Mouse (Mus musculus) heart, adult 9 months (tissue): ENCODE results near the gene Fgf22.
A peak's percentile ranks its signal among the peaks of the same experiment; 100 is the strongest.
"Not testable (repeated sequence)": the region's sequence is repeated elsewhere in the genome, so short reads cannot be mapped to it uniquely, and the experiment has no call there.

Source experiments
- DNase-seq, 2 experiments: peaks; one replicate each; pipeline ENCODE4 v3.0.0; 2022; ENCODE audit warnings: low spot score in 2 of 2

The Fgf22 gene

DNA sequence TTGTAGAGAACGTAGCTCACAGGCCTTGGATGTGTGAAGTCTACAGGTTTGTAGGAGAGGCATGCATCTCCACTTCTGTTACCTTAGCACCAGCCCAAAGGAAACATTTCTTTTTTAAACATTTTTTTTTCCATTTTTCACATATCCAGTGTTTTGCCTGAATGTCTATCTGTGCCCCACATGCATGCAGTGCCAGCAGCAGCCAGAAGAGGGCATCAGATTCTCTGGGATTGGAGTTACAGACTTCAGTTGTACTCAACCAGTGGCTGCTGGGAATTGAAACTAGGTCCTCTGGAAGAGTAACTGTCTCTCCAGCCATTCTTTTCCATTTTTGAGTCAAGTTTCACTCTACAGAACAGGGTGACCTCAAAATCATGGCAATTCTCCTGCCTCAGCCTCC, 22.4 kb upstream of the Fgf22 start:
- DNase-seq, result no peak

DNA sequence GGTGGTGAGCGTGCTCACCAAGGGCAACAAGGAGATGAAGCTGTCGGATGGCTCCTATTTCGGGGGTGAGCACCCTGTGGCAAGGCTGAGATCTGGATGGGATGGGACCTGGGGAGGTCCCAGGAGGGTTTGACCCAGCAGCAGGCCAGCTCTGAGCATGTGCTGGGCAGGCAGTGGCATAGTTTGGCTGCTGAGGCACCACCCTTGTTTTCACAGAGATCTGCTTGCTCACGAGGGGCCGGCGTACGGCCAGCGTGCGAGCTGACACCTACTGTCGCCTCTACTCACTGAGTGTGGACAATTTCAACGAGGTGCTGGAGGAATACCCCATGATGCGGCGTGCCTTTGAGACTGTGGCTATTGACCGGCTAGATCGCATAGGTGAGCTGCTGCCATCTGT, 21.0 kb upstream of the Fgf22 start:
- no peak for DNase-seq

DNA sequence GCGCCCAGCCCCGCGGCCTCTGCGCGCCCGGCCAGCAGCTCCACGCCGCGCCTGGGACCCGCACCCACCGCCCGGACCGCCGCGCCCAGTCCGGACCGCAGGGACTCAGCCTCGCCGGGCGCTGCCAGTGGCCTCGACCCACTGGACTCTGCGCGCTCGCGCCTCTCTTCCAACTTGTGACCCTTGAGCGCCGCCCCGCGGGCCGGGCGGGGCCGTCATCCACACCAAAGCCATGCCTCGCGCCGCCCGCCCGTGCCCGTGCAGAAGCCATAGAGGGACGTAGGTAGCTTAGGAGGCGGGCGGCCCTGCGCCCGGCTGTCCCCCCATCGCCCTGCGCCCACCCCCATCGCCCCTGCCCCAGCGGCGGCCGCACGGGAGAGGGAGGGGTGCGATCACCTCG, 19.5 kb upstream of the Fgf22 start:
- DNase-seq, result no peak

DNA sequence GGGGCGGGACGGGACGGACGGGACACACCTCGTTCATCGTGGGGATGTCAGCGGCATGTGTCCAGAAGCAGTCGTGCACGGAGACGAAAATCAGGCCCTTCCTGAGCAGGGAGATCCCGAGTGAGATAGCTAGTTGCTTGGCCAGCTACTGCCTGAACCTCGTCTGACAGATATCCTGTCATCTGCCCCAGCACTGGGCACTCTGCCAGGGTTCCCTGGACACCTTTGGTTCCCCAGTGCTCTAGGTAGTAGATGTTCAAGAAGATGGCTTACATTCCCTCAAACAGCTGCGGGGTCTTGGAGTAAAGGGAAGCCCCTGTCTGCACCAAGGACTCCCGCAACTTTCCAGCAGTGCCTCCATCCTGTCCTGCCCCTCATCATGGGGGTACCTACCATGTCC, 18.2 kb upstream of the Fgf22 start:
- no peak for DNase-seq

DNA sequence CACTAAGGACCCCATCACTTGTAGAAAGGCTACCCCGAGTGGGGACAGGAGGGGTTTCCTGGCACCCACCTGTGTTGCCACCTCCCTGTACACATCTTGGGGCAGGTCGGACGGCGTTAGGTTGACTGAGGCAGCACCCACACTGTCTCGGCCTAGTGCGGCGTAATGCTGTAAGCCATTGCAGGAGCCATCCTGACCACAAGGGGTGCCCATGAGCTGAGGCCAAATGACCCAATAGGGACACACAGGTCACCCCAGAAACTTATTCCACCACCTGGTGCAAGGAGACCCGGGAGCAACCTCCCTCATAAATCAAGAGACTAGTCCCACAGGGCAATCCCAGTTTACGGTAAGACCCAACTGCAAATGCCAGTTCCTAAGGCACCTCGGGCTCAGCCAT, 16.6 kb upstream of the Fgf22 start:
- no peak for DNase-seq

DNA sequence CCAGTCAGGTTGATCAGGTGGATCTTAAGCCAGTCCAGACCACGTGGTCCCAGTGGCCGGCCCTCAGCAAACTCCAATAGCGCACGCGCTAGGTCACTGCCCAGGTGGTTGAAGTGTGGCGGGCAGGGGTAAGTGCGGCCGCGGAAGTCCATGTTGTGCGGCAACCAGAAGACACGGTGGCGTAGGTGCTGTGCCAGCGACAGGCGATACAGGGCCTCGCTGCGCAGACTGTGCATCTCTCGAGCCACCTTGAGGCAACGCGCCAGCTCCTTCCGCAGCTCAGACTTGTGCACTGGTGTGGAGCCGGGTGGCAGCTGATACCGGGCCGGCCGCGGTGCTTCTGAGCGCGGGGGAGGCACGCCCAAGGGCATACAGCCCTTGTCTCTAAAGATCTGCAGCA, 15.6 kb upstream of the Fgf22 start:
- no peak for DNase-seq

DNA sequence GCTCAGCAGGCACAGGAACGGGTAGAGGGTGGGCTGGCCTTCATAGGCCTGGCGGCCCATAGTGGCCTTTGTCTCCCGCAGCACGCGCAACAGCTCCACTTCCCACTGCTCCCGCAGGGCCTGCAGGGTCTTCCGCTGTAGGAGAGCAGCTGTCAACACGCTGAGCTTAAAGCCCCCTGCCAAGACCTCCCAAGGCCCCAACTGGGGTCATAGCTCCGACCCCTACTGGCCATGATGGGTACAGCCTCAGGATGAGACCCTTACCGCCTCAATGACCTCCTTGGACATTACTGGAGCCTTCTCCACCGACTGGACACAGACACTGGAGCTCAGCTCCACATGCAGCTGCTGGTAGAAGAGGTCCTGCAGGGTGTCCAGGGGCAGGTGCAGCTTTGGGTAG, 14.0 kb upstream of the Fgf22 start:
- no peak for DNase-seq

DNA sequence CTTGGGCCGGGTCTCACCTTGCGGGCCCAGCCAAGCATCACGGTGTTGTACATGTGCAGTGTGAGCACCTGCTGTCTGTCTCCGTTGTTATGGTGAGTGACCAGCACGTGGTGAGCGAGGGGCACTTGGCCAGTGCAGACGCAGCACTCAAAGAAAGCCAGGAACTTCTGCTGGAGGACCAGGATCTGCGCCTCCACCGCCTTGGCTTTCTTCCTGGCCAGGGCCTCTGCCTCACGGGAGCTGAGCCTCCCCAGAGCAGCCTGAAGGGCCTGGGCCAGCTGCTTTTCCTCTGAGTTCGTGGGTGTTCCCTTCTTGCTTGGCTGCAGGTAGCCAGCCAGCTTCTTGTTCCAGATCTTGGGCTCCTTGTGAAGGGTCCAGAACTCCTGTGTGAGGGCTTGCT, 11.7 kb upstream of the Fgf22 start:
- no peak for DNase-seq

DNA sequence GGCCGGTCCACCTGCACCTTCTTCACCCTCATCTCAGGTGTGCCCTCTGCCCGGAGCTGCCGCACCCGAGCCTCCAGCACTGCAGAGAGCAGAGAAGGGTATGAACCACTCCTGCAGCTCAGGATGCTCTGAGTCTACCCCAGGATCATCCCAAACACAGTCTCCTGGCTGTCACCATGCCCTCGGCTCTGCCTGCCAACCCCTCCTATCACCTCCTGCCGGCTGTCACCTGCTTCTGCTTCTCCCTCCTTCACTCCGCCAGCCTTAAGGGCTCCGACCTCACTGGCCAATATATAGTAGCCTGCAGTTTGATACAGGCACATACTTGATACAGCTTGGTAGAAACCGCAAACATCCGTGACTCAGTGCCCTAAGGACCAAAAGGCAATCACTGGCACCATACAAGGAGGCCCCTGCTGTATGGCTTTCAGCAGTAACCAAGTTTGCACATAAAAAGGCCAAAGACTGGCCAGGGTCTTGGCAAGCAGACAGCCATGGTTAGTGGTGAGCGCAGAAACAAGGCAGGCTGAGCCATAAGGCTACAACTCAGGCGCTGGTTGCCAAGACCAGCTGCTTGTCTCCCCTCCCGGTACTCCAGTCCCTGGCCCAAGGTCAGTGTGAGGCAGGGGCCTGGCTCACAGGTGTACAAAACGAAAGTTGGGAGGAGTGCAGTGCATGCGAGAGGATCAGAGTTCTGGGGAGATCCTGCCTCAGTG, 11.1 kb upstream of the Fgf22 start:
- no peak for DNase-seq

DNA sequence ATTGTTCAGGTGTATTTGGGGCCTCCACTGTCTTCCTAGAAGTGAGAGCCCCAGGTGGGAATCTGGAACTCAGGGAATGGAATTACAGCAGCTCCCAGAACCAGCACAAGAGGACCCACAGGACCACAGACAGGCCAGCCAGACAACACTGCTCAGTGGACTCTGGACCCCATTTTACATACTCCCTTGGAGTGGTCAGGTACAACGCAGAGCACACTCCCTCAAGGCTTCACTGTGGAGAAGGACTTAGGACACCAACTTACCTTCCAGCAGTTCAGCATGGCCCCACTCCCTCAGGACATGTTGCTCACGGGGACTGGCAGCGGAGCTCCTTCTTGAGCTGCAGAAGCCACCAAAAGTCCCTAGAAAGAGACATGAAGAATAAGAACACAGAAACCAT, 9.5 kb upstream of the Fgf22 start:
- DNase-seq, result no peak

DNA sequence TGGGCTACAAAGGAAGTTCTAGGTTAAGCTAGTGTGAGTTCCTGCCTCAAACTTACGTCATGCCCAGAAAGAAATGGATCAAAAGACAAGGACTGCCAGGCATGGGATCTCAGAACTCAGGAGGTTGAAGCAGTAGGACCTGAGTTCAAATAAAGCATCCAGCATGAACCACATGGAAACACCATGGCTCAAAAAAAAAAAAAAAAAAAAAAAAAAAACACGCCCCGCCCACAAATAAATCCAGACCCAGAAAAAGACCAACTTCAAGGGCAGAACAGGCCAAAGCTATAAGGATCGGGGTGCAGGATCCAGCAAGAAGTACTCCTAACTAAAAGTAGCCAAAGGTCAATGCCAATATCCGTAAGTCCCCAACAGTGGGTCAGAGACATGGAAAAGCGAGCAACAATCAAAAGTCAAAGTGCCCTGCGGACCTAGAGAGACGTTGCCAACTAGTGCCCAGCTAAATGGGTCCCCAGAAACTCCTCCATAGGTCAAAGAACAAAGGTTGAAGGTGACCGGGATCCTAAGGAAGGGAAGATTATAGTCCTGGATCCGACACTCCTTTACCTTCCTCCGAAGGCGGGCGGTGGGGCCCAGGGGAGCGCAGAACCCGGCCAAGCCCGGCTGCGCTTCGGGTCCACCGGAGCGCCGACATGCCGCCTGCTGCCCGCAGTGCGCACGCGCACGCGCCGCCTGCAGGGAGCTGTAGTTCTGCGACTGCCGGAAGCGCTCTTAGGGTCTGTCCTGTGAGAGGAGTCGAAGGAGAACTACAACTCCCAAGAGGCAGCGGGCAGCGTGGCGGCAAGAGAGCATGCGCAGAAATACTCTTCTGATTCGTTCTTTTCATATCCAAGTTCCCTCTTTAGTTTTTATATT, 8.7 kb upstream of the Fgf22 start, which contains the start of gene Polrmt:
Gene Polrmt, minus strand, starts transcription at position 684 of the 876 bp plus-strand sequence.
- peak; percentile 97 to 98 for DNase-seq

DNA sequence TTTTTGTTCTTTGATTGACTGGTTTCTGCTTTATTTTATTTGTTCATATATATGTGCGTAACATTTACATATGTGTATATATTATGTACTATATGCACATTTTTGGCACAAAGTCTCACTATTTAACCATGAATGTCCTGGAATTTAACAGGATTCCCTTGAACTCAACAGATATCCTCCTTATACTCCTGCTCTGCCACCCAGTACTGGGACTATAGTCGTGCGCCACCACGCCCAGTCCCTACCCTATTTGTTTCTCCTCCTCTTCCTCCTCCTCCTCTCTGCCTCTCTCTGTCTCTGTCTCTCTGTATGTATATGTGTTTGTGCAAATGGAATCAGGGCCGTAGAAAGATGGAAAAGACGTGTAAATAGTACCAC, 8.1 kb upstream of the Fgf22 start:
- no peak for DNase-seq

DNA sequence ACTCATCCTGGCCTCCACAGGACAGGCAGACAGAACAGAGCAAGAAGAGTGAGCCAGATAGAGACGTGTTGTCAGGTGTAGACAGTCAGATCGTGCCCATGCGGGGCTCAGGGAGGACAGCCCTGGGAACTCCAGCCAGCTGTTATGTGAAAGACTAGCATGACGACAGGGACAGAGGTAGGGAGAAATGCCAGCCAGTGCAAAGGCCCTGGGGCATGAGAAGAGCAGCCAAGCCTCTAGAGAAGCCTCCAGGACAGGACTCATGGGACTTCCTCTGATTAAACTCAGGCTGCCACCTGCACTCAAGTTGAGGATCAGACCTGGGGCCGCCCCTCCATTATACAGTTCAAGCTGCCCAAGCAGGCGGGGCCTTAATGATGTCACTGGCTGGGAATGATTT, 6.4 kb upstream of the Fgf22 start:
- no peak for DNase-seq

DNA sequence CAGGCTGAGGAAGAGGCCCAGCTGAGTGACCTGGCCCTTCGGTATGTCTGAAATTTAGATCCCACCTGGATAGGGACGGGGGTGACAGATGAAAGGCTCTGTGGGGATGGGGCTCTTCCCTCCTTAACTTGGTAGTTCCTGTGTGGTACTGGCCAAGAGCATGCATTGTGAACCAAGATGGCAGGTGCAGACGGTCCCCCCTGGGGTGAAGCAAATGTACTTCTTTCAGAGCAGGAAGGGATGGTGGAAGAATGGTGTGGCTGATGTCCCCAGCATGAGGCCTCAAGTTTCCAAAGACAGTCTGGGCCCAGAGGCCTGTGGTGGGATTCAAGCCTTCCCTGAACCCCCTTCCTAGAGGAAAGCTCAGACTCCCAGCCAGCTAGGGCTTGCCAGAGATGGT, 978 bp downstream of the Fgf22 start:
- DNase-seq, result no peak

DNA sequence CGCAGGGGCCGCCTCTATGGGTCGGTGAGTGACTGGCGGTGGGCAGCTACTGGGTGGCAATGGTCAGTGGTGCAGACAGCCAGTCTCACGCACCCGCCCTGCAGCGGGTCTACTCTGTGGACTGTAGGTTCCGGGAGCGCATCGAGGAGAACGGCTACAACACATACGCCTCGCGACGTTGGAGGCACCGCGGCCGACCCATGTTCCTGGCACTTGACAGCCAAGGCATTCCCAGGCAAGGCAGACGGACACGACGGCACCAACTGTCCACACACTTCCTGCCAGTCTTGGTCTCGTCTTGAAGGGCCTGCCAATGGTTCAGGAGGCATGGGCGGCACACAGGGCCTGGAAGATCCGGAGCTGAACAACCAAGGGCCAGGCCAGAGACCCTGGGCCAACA, 1.8 kb downstream of the Fgf22 start:
- DNase-seq, result no peak

DNA sequence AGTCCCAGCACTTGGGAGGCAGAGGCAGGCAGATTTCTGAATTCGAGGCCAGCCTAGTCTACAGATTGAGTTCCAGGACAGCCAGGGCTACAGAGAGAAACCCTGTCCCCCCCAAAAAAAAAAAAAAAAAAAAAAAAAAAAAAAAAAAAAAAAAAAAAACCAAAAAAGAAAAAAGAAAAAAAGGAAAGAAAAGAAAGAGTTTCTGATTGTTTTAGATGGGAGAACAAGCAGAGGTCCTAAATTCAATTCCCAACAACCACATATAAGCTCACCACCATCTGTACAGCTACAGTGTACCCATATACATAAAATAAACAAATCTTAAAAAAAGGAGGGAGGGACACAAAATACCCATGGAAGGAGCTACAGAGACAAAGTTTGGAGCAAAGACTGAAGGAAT, 4.8 kb downstream of the Fgf22 start:
- DNase-seq, result not testable (repeated sequence)

DNA sequence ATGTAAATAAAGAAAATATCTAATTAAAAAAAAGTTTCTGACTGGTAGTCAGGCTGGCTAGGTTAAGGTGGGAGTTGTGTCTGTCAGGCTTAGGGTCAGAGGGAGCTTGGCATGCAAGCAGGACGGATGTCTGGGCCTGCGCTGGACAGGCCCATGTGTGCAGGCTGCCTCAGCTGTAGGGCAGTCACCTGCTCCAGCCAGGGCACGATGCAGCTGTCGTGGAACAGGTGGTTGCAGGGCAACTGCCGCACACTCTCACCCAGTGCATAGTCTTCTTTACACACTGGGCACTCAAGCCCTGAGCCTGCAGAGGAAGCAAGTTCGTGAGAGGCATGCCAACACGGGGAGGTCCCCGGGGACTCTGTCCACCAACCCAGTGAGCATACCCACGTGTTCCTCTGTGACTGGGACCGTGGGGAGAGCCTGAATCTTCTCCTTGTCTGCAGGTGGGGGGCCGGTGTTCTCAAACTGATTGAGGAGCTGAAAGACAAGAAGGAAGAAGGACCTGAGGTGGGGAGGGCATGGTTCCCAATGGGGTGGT, 5.8 kb downstream of the Fgf22 start:
- DNase-seq, result no peak

DNA sequence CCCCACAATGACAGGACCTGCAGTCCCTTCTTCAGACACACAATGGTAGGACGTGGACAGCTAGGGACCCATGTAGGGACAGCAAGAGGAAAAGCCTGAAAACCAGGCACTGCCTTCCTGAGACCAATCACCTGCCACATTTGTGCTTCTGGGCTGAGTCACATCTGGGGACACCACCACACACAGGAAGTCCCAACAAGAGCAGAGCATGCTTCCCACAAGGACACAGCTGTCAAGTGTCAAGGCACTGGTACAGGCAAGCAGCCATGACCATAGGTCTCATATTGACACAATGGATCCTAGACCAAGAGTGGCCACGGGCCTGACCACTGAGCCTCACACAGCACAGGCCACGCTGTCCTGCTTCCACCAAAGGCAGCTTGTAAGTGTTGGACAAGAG, 8.0 kb downstream of the Fgf22 start:
- no peak for DNase-seq

DNA sequence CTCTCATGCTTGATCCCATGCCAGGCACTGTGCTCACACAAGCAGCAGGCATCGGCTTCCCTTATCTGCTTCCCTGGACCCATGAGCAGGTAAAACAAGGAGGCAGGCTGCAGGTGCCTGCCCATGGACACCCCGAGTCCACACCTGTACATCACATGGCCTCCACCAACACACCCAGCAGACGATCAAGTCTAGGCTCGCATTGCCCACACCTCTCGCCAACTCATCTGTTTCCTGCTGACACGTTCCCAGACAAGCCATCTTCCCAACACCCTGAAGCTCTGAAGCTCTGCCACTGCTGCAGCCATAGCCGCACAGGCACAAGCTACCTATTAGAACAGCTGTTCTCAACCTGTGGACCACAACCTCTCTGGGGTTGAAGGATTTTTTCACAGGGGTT, 9.4 kb downstream of the Fgf22 start:
- no peak for DNase-seq

DNA sequence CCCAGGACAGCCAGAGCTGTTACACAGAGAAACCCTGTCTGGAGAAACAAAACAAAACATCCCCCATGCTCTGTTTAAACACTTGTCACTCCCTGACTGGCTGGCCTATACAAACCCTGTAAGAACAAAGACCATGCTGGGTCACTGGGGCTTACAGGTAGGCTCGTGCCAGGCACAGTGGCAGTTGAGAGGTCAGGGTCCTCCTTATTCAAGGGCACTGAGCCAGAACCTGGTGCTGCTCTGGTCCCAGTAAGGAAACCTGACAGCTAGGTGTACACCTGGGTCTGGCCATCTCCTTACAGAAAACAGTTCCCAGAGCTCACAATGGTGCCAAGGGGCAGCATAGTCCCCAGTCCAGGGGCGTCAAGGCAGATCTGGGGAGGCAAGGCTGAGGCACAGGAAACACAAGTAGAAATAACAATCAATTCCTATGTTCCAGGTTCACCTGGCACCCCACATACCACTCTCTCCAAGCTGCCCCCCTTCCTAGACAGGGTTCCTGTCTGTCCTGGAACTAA, 10.4 kb downstream of the Fgf22 start:
- no peak for DNase-seq

DNA sequence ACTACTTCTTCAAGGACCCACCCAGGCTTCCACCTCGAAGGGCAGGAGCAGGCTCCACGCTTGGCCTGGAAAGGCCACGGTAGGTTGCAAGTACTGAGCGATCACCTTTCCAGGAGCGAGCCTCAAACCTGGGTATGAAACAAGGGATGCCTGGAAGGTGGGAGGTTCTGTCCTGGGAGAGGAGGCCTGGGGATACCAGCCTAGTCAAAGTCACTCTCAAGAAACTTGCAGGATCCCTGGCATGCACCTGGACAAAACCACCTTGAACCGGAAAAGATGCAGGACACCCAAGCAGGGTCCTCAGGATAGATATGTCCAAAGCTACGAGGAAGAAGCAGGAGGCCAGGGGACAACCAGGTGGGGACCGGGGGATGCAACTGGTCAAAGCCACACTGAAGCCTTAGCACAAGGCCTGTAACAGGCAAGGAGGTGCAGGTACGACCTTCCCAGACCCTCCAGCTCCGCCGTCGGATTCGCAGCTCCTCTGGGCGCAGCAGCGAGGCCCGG, 11.2 kb downstream of the Fgf22 start:
- DNase-seq, result peak in 1 of 2 experiments; percentile 50

DNA sequence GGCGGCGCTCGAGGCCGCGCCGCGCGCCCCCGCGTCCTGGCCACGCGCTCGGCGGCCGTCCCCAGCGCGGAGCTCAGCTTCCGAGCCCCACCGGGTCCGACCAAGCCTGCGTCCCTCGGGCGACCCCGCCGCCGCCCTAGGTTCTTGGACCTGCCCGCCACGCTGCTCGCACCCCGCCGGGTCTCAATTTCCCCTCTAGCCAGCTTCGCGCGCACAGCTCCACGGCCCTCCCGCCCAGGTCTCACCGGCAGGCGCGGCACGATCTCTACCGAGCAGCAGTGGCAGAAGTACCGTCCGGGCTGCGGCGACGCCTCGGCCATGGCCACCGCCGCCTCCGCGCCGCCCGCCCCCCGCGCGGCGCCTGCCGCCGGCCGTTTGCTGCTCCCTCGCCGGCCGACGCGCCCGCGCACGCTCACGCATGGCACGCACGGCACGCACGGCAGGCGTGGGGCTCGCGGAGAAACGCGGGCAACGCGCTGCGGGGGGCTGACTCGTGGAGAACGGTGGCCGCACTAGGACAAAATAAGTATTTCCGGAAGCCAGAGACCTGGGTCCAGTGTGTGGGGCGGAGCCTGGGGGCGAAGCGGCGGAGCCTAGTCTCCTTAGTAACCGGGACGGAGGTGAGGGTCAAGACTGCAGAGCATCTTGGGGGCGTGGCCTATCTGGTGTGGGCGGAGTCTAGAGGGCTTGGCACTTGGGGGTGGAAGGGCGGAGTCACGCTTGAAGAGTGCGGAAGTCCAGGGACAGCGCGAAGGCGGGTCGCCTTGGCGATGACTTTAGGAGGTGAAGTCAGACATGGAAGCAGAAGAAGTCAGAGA, 11.8 kb downstream of the Fgf22 start, which contains the start of gene Rnf126:
Gene Rnf126, minus strand, starts transcription at position 445 of the 818 bp plus-strand sequence.
- DNase-seq, result peak; percentile 99
